Mouse (Mus musculus) CH12.LX (cell line): ENCODE measurements around the gene Fads2. TPM values are rescaled to one million over a fixed set of nuclear protein-coding genes. Genes with fewer than 3 reads are reported as not detected.

ENCODE experiments used
- DNase-seq: peaks from one replicate; pipeline ENCODE4 v3.0.0-alpha.2; 2013; ENCODE audit errors: extremely low read depth
- H3K27ac ChIP-seq: 2 replicates; pipeline ENCODE4 v1.5.1; 2012; ENCODE audit warnings: low read depth, mild to moderate bottlenecking, control low read depth, moderate library complexity; ENCODE audit not compliant: insufficient read depth
- H3K27me3 ChIP-seq: replicated peaks from 2 replicates; pipeline ENCODE3; 2012; ENCODE audit warnings: inconsistent platforms
- H3K36me3 ChIP-seq, 2 experiments: replicated peaks in 1 of 2; 2 replicates each; pipeline versions ENCODE3 to v1.6.1; 2012; ENCODE audit warnings: inconsistent platforms in 1 of 2, low read length in 1 of 2, mild to moderate bottlenecking in 1 of 2, mixed read lengths in 1 of 2, moderate library complexity in 1 of 2; ENCODE audit not compliant: control insufficient read depth in 1 of 2, insufficient read depth in 1 of 2
- H3K4me1 ChIP-seq, 2 experiments: 2 replicates each; pipeline ENCODE4 v1.6.1; 2012; ENCODE audit warnings: inconsistent platforms in 1 of 2, moderate library complexity in 1 of 2; ENCODE audit not compliant: insufficient read depth in 2 of 2, control insufficient read depth in 1 of 2
- H3K4me2 ChIP-seq: 2 replicates; pipeline ENCODE4 v1.6.1; 2012; ENCODE audit warnings: low read depth, mild to moderate bottlenecking, control low read depth; ENCODE audit not compliant: poor library complexity, insufficient read depth, severe bottlenecking
- H3K4me3 ChIP-seq, 3 experiments: fragments of 150-350 bp in 1 of 3; sonication (generic) in 1 of 3; replicated peaks in 1 of 3; 2 replicates each; pipeline versions ENCODE3 to v1.5.1; 2011 to 2012; ENCODE audit warnings: low read depth in 2 of 3, low read length in 2 of 3, mild to moderate bottlenecking in 2 of 3, moderate library complexity in 2 of 3, control low read depth in 1 of 3, improper control_type of control experiment in 1 of 3, inconsistent platforms in 1 of 3, mixed read lengths in 1 of 3; ENCODE audit not compliant: poor library complexity in 1 of 3
- H3K79me2 ChIP-seq: replicated peaks from 2 replicates; pipeline ENCODE4 v1.6.1; 2012; ENCODE audit warnings: mild to moderate bottlenecking, moderate library complexity; ENCODE audit not compliant: control insufficient read depth, poor library complexity, insufficient read depth, severe bottlenecking; ENCODE audit errors: extremely low read depth
- H3K9ac ChIP-seq: 2 replicates; pipeline ENCODE4 v1.6.1; 2012; ENCODE audit warnings: low read depth, mild to moderate bottlenecking, control low read depth, moderate library complexity; ENCODE audit not compliant: insufficient read depth
- H3K9me3 ChIP-seq: replicated peaks from 2 replicates; pipeline ENCODE3; 2012; ENCODE audit warnings: low read length, inconsistent platforms, mixed read lengths
- BHLHE40 ChIP-seq: IDR thresholded peaks from 2 replicates; pipeline ENCODE4 v1.6.1; 2011; ENCODE audit warnings: mild to moderate bottlenecking, low read depth, low read length, improper control_type of control experiment
- CHD1 ChIP-seq: IDR thresholded peaks from 2 replicates; pipeline ENCODE4 v1.6.1; 2012; ENCODE audit warnings: low read depth, low read length, improper control_type of control experiment, inconsistent platforms
- CHD2 ChIP-seq: IDR thresholded peaks from 2 replicates; pipeline ENCODE4 v1.6.1; 2011; ENCODE audit warnings: low read length, improper control_type of control experiment
- CTCF ChIP-seq, 2 experiments: IDR thresholded peaks in 1 of 2; conservative IDR thresholded peaks in 1 of 2; 2 replicates each; pipeline ENCODE4 v1.5.1; 2011 to 2012; ENCODE audit warnings: low read depth in 2 of 2, low read length in 2 of 2, improper control_type of control experiment in 1 of 2, inconsistent platforms in 1 of 2, mild to moderate bottlenecking in 1 of 2, moderate library complexity in 1 of 2
- E2F4 ChIP-seq: IDR thresholded peaks from 2 replicates; pipeline ENCODE4 v1.6.1; 2011; ENCODE audit warnings: low read depth, low read length, improper control_type of control experiment; ENCODE audit not compliant: insufficient replicate concordance
- ETS1 ChIP-seq: conservative IDR thresholded peaks from 2 replicates; pipeline ENCODE4 v1.6.1; 2012; ENCODE audit warnings: low read depth, mild to moderate bottlenecking, inconsistent platforms, low read length, improper control_type of control experiment, moderate library complexity
- JUN ChIP-seq: IDR thresholded peaks from 2 replicates; pipeline ENCODE4 v1.6.1; 2011; ENCODE audit warnings: low read depth, mild to moderate bottlenecking, low read length, improper control_type of control experiment, moderate library complexity; ENCODE audit not compliant: insufficient read depth
- JUND ChIP-seq: conservative IDR thresholded peaks from 2 replicates; pipeline ENCODE4 v1.6.1; 2011; ENCODE audit warnings: low read depth, low read length, improper control_type of control experiment
- KAT2A ChIP-seq: IDR thresholded peaks from 2 replicates; pipeline ENCODE4 v1.6.1; 2012; ENCODE audit warnings: low read length, improper control_type of control experiment, inconsistent platforms; ENCODE audit not compliant: insufficient replicate concordance
- MAFK ChIP-seq: IDR thresholded peaks from 2 replicates; pipeline ENCODE4 v1.6.1; 2011; ENCODE audit warnings: low read length, improper control_type of control experiment; ENCODE audit not compliant: insufficient replicate concordance
- MAZ ChIP-seq: IDR thresholded peaks from 2 replicates; pipeline ENCODE4 v1.6.1; 2012; ENCODE audit warnings: low read depth, mild to moderate bottlenecking, inconsistent platforms, low read length, improper control_type of control experiment, moderate library complexity
- MXI1 ChIP-seq: IDR thresholded peaks from 2 replicates; pipeline ENCODE4 v1.6.1; 2011; ENCODE audit warnings: mild to moderate bottlenecking, low read depth, low read length, improper control_type of control experiment
- MYC ChIP-seq: IDR thresholded peaks from 2 replicates; pipeline ENCODE4 v1.6.1; 2011; ENCODE audit warnings: low read depth, mild to moderate bottlenecking, improper control_type of control experiment, low read length
- NRF1 ChIP-seq: IDR thresholded peaks from 2 replicates; pipeline ENCODE4 v1.6.1; 2014; ENCODE audit warnings: low read depth, mild to moderate bottlenecking, inconsistent platforms, low read length, improper control_type of control experiment, moderate library complexity
- POLR2A ChIP-seq: IDR thresholded peaks from 2 replicates; pipeline ENCODE4 v1.6.1; 2011; ENCODE audit warnings: low read depth, mild to moderate bottlenecking, improper control_type of control experiment, low read length
- RAD21 ChIP-seq: IDR thresholded peaks from 2 replicates; pipeline ENCODE4 v1.6.1; 2011; ENCODE audit warnings: low read depth, mild to moderate bottlenecking, low read length, improper control_type of control experiment, moderate library complexity
- SIN3A ChIP-seq: IDR thresholded peaks from 2 replicates; pipeline ENCODE4 v1.6.1; 2012; ENCODE audit warnings: low read length, improper control_type of control experiment, inconsistent platforms
- TBP ChIP-seq: conservative IDR thresholded peaks from 2 replicates; pipeline ENCODE4 v1.6.1; 2011; ENCODE audit warnings: low read depth, low read length, improper control_type of control experiment
- TCF12 ChIP-seq: IDR thresholded peaks from 2 replicates; pipeline ENCODE4 v1.6.1; 2014; ENCODE audit warnings: low read depth, mild to moderate bottlenecking, inconsistent platforms, low read length, improper control_type of control experiment
- UBTF ChIP-seq: IDR thresholded peaks from 2 replicates; pipeline ENCODE4 v1.6.1; 2012; ENCODE audit warnings: low read depth, mild to moderate bottlenecking, inconsistent platforms, low read length, improper control_type of control experiment, moderate library complexity
- USF1 ChIP-seq: IDR thresholded peaks from 2 replicates; pipeline ENCODE4 v1.6.1; 2014; ENCODE audit warnings: low read depth, mild to moderate bottlenecking, inconsistent platforms, low read length, improper control_type of control experiment
- ZC3H11A ChIP-seq: IDR thresholded peaks from 2 replicates; pipeline ENCODE4 v1.6.1; 2012; ENCODE audit warnings: low read depth, mild to moderate bottlenecking, inconsistent platforms, low read length, improper control_type of control experiment
- ZKSCAN1 ChIP-seq: IDR thresholded peaks from 2 replicates; pipeline ENCODE4 v1.6.1; 2012; ENCODE audit warnings: low read depth, inconsistent platforms, low read length, improper control_type of control experiment, borderline replicate concordance
- ZMIZ1 ChIP-seq: IDR thresholded peaks from 2 replicates; pipeline ENCODE4 v1.6.1; 2012; ENCODE audit warnings: low read depth, mild to moderate bottlenecking, inconsistent platforms, low read length, improper control_type of control experiment
- ZNF384 ChIP-seq: IDR thresholded peaks from 2 replicates; pipeline ENCODE4 v1.6.1; 2012; ENCODE audit warnings: low read depth, low read length, improper control_type of control experiment, inconsistent platforms
- dilution Hi-C: fragments of 300-500 bp; cut with MboI; formaldehyde crosslinking; loops from 2 replicates; pipeline ENCODE4 v1.14.3; 2020; ENCODE audit warnings: low sequenced_read_pairs; ENCODE audit not compliant: extremely low pct_unique_long_range_greater_than_20kb, extremely low pct_ligation_motif_present
- in situ Hi-C: fragments of 300-500 bp; cut with MboI; formaldehyde crosslinking; loops from 3 replicates; pipeline ENCODE4 v1.14.3; 2019; ENCODE audit warnings: low sequenced_read_pairs, low pct_ligation_motif_present, low pct_unique_long_range_greater_than_20kb, mixed read lengths
- polyA plus RNA-seq: library from polyadenylated mRNA; unstranded; fragments of >175 nt; gene quantifications from 2 replicates; pipeline ENCODE4 v1.2.1, GENCODE M21; 2012; ENCODE audit warnings: low read depth; ENCODE audit not compliant: insufficient read length
- total RNA-seq, 2 experiments: library from RNA; depleted of rRNA; stranded (reverse); fragments of 300-350 nt in 1 of 2; fragments of >200 nt in 1 of 2; gene quantifications; 2 replicates each; pipeline ENCODE4 v1.2.3; 2012 to 2014

Gene Fads2
- total and polyA plus RNA-seq, 3 experiments = 1.7 to 8.1 (median 1.8) TPM

- H3K4me1 ChIP-seq = peaks cover 11 to 72% of the 10 kb centered on the region in 2 experiments
- DNase-seq = no peak
- in situ Hi-C loops (no loop called here), dilution Hi-C loops (no loop called here)
- no peaks in the 10 kb centered on the region for H3K79me2 ChIP-seq
- no peaks in the 10 kb centered on the region for H3K27me3 ChIP-seq
- peaks cover 4% of the 10 kb centered on the region for H3K9me3 ChIP-seq
- no peak overlapping the region for H3K9ac ChIP-seq
- H3K36me3 ChIP-seq = no peaks in the 10 kb centered on the region
- H3K4me3 ChIP-seq = no peak overlapping the region
- H3K4me2 ChIP-seq = no peak overlapping the region
- no peak overlapping the region for H3K27ac ChIP-seq
- TF ChIP-seq ZNF384 (no peak), ZKSCAN1 (no peak), RAD21 (no peak), CHD1 (no peak), KAT2A (no peak), MYC (no peak), E2F4 (no peak), ETS1 (no peak), SIN3A (no peak), POLR2A (no peak), BHLHE40 (no peak)
Observed at GRCm38 (mm10) chr19:10066189-10066500, 35.4 kb downstream of the Fads2 start.

GRCm38 (mm10) chr19:10065465-10066188 is 35.9 kb downstream of the Fads2 start:
- dilution Hi-C loops = no loop called here
- TF ChIP-seq USF1 (no peak), RAD21 (no peak), ETS1 (no peak), CTCF (conservative IDR thresholded peaks at IDR 0.05 in 1 of 2, IDR thresholded peaks at IDR 0.05 in 1 of 2; ENCODE audit: low read depth in 2 of 2, low read length in 2 of 2) (no peak), CHD2 (no peak), NRF1 (no peak), TBP (no peak), TCF12 (no peak), JUN (no peak), JUND (no peak), ZKSCAN1 (no peak), UBTF (no peak), SIN3A (no peak), ZMIZ1 (no peak), MAFK (no peak), ZC3H11A (no peak), MXI1 (no peak), MAZ (no peak), POLR2A (no peak)
- TF ChIP-seq, all 38 proteins: peak for 0
- Histone ChIP-seq H3K9me3 (peaks cover 4% of the 10 kb centered on the region), H3K4me1 (peaks cover 11 to 71% of the 10 kb centered on the region in 2 experiments), H3K9ac (no peak overlapping the region), H3K79me2 (no peaks in the 10 kb centered on the region), H3K4me3 (no peak overlapping the region), H3K27me3 (no peaks in the 10 kb centered on the region), H3K36me3 (no peaks in the 10 kb centered on the region), H3K4me2 (no peak overlapping the region), H3K27ac (no peak overlapping the region)
- in situ Hi-C loops = no loop called here
- DNase-seq = no peak
